Mouse (Mus musculus): ENCODE data around the gene B830017H08Rik.

DNA sequence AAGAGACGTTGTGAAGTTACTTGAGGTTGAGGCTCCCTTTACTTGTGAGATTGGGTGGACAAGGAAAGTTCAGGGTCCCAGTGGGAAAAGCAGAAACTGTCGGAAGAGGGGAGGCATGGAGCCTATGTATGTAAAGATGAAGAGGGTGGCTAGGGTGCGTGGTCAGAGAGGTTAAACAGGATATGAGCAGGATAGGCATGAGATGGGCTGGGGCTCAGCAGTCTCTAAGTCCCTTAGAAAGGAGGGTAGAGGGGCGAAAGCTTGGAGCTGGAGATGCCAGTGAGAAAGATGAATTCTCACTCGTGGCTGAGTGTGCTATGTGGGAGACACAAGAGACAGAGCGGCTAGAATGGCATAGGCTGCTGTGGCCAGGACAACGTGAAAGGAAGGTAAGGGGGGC is at the start of gene B830017H08Rik:
- TF ChIP-seq SRF (IDR thresholded peaks at IDR 0.05; ENCODE audit: control insufficient read depth, insufficient read length, low read depth) (no peak), POLR2A (IDR thresholded peaks at IDR 0.05; ENCODE audit: insufficient read length, low read depth) (no peak), MAX (IDR thresholded peaks at IDR 0.05; ENCODE audit: low read depth) (no peak), USF1 (IDR thresholded peaks at IDR 0.05; ENCODE audit: low read depth) (no peak), TCF12 (IDR thresholded peaks at IDR 0.05; ENCODE audit: insufficient read depth, poor library complexity, severe bottlenecking) (no peak), POLR2AphosphoS2 (IDR thresholded peaks at IDR 0.05; ENCODE audit: insufficient read length, low read depth) (no peak), TCF3 (IDR thresholded peaks at IDR 0.05; ENCODE audit: insufficient read length, low read depth) (no peak), REST (IDR thresholded peaks at IDR 0.05; ENCODE audit: insufficient read depth, insufficient read length) (no peak), MYOD1 (IDR thresholded peaks at IDR 0.05; ENCODE audit: control insufficient read depth in 1 of 3, insufficient read length in 2 of 3, low read depth in 2 of 3) (no peak), E2F4 (IDR thresholded peaks at IDR 0.05; ENCODE audit: insufficient read depth) (no peak), CEBPB (IDR thresholded peaks at IDR 0.05; ENCODE audit: insufficient read depth, poor library complexity, severe bottlenecking) (no peak), MYOG (IDR thresholded peaks at IDR 0.05; ENCODE audit: control insufficient read depth in 1 of 3, insufficient read depth in 1 of 3, insufficient read length in 2 of 3, low read depth in 2 of 3) (no peak)
